Mouse (Mus musculus): ENCODE measurements around the gene Usb1.

Usb1 gene

GRCm38 (mm10) chr8:95335706-95336105, 3.6 kb downstream of the Usb1 start:
- no peak for DNase-seq (ENCODE audit: low spot score in 2 of 2)

- no peak for DNase-seq (ENCODE audit: low spot score in 2 of 2)
These were observed 4.3 kb downstream of the Usb1 start for GRCm38 (mm10) chr8:95336363-95336762.

- no peak for DNase-seq (ENCODE audit: low spot score in 2 of 2)
These were observed 9.6 kb downstream of the Usb1 start for GRCm38 (mm10) chr8:95341721-95342120.

- DNase-seq (ENCODE audit: low spot score in 2 of 2) = no peak
These were observed 12.6 kb downstream of the Usb1 start for GRCm38 (mm10) chr8:95344668-95345067.

GRCm38 (mm10) chr8:95346643-95347545, 14.8 kb downstream of the Usb1 start:
- DNase-seq (ENCODE audit: low spot score in 2 of 2) = peak; percentile 46 to 76

GRCm38 (mm10) chr8:95348356-95348755, 16.3 kb downstream of the Usb1 start:
- no peak for DNase-seq (ENCODE audit: low spot score in 2 of 2)

GRCm38 (mm10) chr8:95348811-95349630, 16.9 kb downstream of the Usb1 start:
- DNase-seq (ENCODE audit: low spot score in 2 of 2) = no peak

- no peak for DNase-seq (ENCODE audit: low spot score in 2 of 2)
These were observed 19.4 kb downstream of the Usb1 start for GRCm38 (mm10) chr8:95351461-95351860.

GRCm38 (mm10) chr8:95352151-95352870, 20.2 kb downstream of the Usb1 start, which contains the start of gene Mmp15:
TSS of gene Mmp15 (plus strand) at chr8:95352268.
- no peak for DNase-seq (ENCODE audit: low spot score in 2 of 2)

GRCm38 (mm10) chr8:95352871-95353866, 21.1 kb downstream of the Usb1 start:
- DNase-seq (ENCODE audit: low spot score in 2 of 2) = no peak

GRCm38 (mm10) chr8:95354606-95355005, 22.5 kb downstream of the Usb1 start:
- DNase-seq (ENCODE audit: low spot score in 2 of 2) = no peak

GRCm38 (mm10) chr8:95358550-95359411, 26.7 kb downstream of the Usb1 start:
- no peak for DNase-seq (ENCODE audit: low spot score in 2 of 2)

- peak in 1 of 2 experiments; percentile 61 for DNase-seq (ENCODE audit: low spot score in 2 of 2)
These were observed 28.3 kb downstream of the Usb1 start for GRCm38 (mm10) chr8:95360181-95361015.

GRCm38 (mm10) chr8:95361016-95361341, 28.9 kb downstream of the Usb1 start:
- DNase-seq (ENCODE audit: low spot score in 2 of 2) = no peak

GRCm38 (mm10) chr8:95362272-95362671, 30.2 kb downstream of the Usb1 start:
- DNase-seq (ENCODE audit: low spot score in 2 of 2) = no peak

GRCm38 (mm10) chr8:95363849-95364248, 31.8 kb downstream of the Usb1 start:
- DNase-seq (ENCODE audit: low spot score in 2 of 2) = no peak

GRCm38 (mm10) chr8:95369581-95370326, 37.7 kb downstream of the Usb1 start:
- DNase-seq (ENCODE audit: low spot score in 2 of 2) = no peak

GRCm38 (mm10) chr8:95373389-95374002, 41.4 kb downstream of the Usb1 start:
- DNase-seq (ENCODE audit: low spot score in 2 of 2) = no peak

Measured in spleen, postnatal 4 days (tissue).